Mouse (Mus musculus) gastrocnemius, postnatal 25 days (tissue): ENCODE data around the gene Gpr84. TPM values are rescaled to one million over a fixed set of nuclear protein-coding genes. Genes with fewer than 3 reads are reported as not detected.

Experiments used
- DNase-seq: peaks from one replicate; pipeline ENCODE4 v3.0.0; 2022
- total RNA-seq, 2 experiments: library from RNA; stranded (reverse); gene quantifications; 1 replicate in 1 of 2; 2 replicates in 1 of 2; pipeline ENCODE4 v1.2.3; 2021

Gene Gpr84
- total RNA-seq, 2 experiments from 2014 or later = not detected

GRCm38 (mm10) chr15:103305792-103306645, 4.4 kb downstream of the Gpr84 start:
- no peak for DNase-seq

GRCm38 (mm10) chr15:103305070-103305678, 5.2 kb downstream of the Gpr84 start:
- peak; percentile 96 for DNase-seq

GRCm38 (mm10) chr15:103304616-103304969, 5.8 kb downstream of the Gpr84 start:
- DNase-seq = no peak

GRCm38 (mm10) chr15:103303916-103304615, 6.3 kb downstream of the Gpr84 start:
- no peak for DNase-seq

GRCm38 (mm10) chr15:103302341-103303021, 7.9 kb downstream of the Gpr84 start:
- no peak for DNase-seq

- DNase-seq = no peak
Measured at GRCm38 (mm10) chr15:103301547-103302340, 8.7 kb downstream of the Gpr84 start.

GRCm38 (mm10) chr15:103301046-103301445, 9.4 kb downstream of the Gpr84 start:
- no peak for DNase-seq

- DNase-seq = no peak
Measured at GRCm38 (mm10) chr15:103300560-103300959, 9.9 kb downstream of the Gpr84 start.

- DNase-seq = no peak
Measured at GRCm38 (mm10) chr15:103300067-103300471, 10.3 kb downstream of the Gpr84 start.

- no peak for DNase-seq
Measured at GRCm38 (mm10) chr15:103299644-103300043, 10.8 kb downstream of the Gpr84 start.

- DNase-seq = no peak
Measured at GRCm38 (mm10) chr15:103298861-103299616, 11.4 kb downstream of the Gpr84 start.

- no peak for DNase-seq
Measured at GRCm38 (mm10) chr15:103298026-103298425, 12.4 kb downstream of the Gpr84 start.

GRCm38 (mm10) chr15:103297313-103297712, 13.1 kb downstream of the Gpr84 start:
- no peak for DNase-seq

GRCm38 (mm10) chr15:103295851-103296250, 14.6 kb downstream of the Gpr84 start:
- no peak for DNase-seq

GRCm38 (mm10) chr15:103294649-103295048, 15.8 kb downstream of the Gpr84 start:
- no peak for DNase-seq

- no peak for DNase-seq
Measured at GRCm38 (mm10) chr15:103293375-103293774, 17.0 kb downstream of the Gpr84 start.

- no peak for DNase-seq
Measured at GRCm38 (mm10) chr15:103292673-103293345, 17.6 kb downstream of the Gpr84 start.

- DNase-seq = no peak
Measured at GRCm38 (mm10) chr15:103290843-103291242, 19.6 kb downstream of the Gpr84 start.

- DNase-seq = no peak
Measured at GRCm38 (mm10) chr15:103290417-103290816, 20.0 kb downstream of the Gpr84 start.

- no peak for DNase-seq
Measured at GRCm38 (mm10) chr15:103289600-103289999, 20.8 kb downstream of the Gpr84 start.
